Mouse (Mus musculus): ENCODE results near the gene Macrod2.

GRCm38 (mm10) chr2:142253913-142254312 lies 1858.8 kb downstream of the Macrod2 start:
- TF ChIP-seq CTCF (IDR thresholded peaks at IDR 0.05; ENCODE audit: low read depth), result peak; percentile 73
- no peak for TF ChIP-seq EP300 (IDR thresholded peaks at IDR 0.05; ENCODE audit: low read depth)
